Mouse (Mus musculus): ENCODE measurements around the gene Pip4k2b. TPM values are rescaled to one million over a fixed set of nuclear protein-coding genes. Genes with fewer than 3 reads are reported as not detected.
A peak's percentile ranks its signal among the peaks of the same experiment; 100 is the strongest.
"Not testable (repeated sequence)": the region's sequence is repeated elsewhere in the genome, so short reads cannot be mapped to it uniquely, and the experiment has no call there.

Gene Pip4k2b
- total and polyA plus RNA-seq, 2 experiments from 2014 or later, result 5.2 to 166 TPM

DNA sequence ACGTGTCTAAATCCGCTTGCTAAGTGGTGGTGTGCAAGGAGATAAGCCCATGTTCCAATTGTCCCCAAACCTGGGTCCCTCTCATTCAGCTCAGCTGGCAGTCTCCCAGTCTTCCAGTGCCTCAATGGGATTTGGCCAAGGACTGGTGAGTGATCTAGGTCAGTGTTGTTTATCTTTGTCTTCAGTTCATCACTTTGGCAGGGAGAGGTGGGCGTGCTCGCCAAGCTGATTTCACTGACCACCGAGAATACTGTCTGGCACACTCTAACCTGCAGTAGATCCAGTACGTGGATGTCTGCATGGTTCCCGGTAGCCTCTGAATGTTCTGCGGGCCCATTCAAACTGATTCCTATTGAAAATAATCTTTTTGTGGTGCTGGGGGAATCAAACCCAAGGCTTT lies 30.6 kb downstream of the Pip4k2b start:
- no peak overlapping the region for H3K4me2 ChIP-seq (ENCODE audit: low read depth, low read length, poor library complexity, severe bottlenecking)
- peak overlapping the region; percentile 26; the same call in 1 of the 2 replicates for H3K27ac ChIP-seq (ENCODE audit: low read depth, low read length)
- H3K9ac ChIP-seq (replicated peaks; ENCODE audit: low read length, poor library complexity, severe bottlenecking), result no peak overlapping the region
- no peaks in the 10 kb centered on the region for H3K27me3 ChIP-seq (ENCODE audit: insufficient read depth, low read length)
- DNase-seq (ENCODE audit: low spot score) (no peak), ATAC-seq (ENCODE audit: low FRiP score) (no peak)
- WGBS, result 83% methylated on average over 8 of the region's 8 CpGs
- no peaks in the 10 kb centered on the region for H3K4me1 ChIP-seq (ENCODE audit: insufficient read depth, low read length)
- TF ChIP-seq CTCF (IDR thresholded peaks at IDR 0.05), result no peak
- H3K9me3 ChIP-seq (ENCODE audit: low read length), result no peaks in the 10 kb centered on the region
- H3K36me3 ChIP-seq (ENCODE audit: insufficient read depth, low read length), result peaks cover 47% of the 10 kb centered on the region
- no peak overlapping the region for H3K4me3 ChIP-seq (ENCODE audit: low read depth, low read length)

- ATAC-seq (ENCODE audit: low FRiP score), result no peak
- Histone ChIP-seq H3K4me1 (ENCODE audit: insufficient read depth, low read length) (no peaks in the 10 kb centered on the region), H3K4me2 (ENCODE audit: low read depth, low read length, poor library complexity, severe bottlenecking) (no peak overlapping the region), H3K27ac (ENCODE audit: low read depth, low read length) (no peak overlapping the region), H3K27me3 (ENCODE audit: insufficient read depth, low read length) (no peaks in the 10 kb centered on the region), H3K36me3 (ENCODE audit: insufficient read depth, low read length) (peaks cover 36% of the 10 kb centered on the region), H3K9ac (replicated peaks; ENCODE audit: low read length, poor library complexity, severe bottlenecking) (no peak overlapping the region), H3K9me3 (ENCODE audit: low read length) (no peaks in the 10 kb centered on the region), H3K4me3 (ENCODE audit: low read depth, low read length) (no peak overlapping the region)
- 95% methylated on average over 15 of the region's 15 CpGs for WGBS
- no peak for TF ChIP-seq CTCF (IDR thresholded peaks at IDR 0.05)
- DNase-seq (ENCODE audit: low spot score), result no peak
Observed at GRCm38 (mm10) chr11:97712286-97712685, 32.2 kb downstream of the Pip4k2b start.

GRCm38 (mm10) chr11:97711200-97711900 lies 33.2 kb downstream of the Pip4k2b start:
- Histone ChIP-seq H3K4me3 (ENCODE audit: low read depth, low read length) (no peak overlapping the region), H3K36me3 (ENCODE audit: insufficient read depth, low read length) (peaks cover 40% of the 10 kb centered on the region), H3K27me3 (ENCODE audit: insufficient read depth, low read length) (no peaks in the 10 kb centered on the region), H3K4me2 (ENCODE audit: low read depth, low read length, poor library complexity, severe bottlenecking) (no peak overlapping the region), H3K4me1 (ENCODE audit: insufficient read depth, low read length) (no peaks in the 10 kb centered on the region), H3K27ac (ENCODE audit: low read depth, low read length) (no peak overlapping the region), H3K9ac (replicated peaks; ENCODE audit: low read length, poor library complexity, severe bottlenecking) (no peak overlapping the region), H3K9me3 (ENCODE audit: low read length) (no peaks in the 10 kb centered on the region)
- DNase-seq (ENCODE audit: low spot score) (no peak), ATAC-seq (ENCODE audit: low FRiP score) (no peak)
- no peak for TF ChIP-seq CTCF (IDR thresholded peaks at IDR 0.05)
- WGBS, result 87% methylated on average over 13 of the region's 13 CpGs

DNA sequence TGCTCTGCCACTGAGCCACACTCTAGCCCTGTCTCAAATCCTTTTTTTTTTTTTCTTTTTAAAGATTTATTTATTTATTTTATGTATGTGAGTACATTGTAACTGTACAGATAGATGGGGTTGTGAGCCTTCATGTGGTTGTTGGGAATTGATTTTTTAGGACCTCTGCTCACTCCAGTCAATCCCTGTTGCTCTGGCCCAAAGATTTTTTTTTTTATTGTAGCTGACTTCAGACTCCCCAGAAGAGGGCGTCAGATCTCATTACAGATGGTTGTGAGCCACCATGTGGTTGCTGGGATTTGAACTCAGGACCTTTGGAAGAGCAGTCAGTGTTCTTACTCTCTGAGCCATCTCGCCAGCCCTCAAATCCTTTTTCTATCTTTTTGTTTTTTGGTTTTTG lies 34.4 kb downstream of the Pip4k2b start:
- H3K4me2 ChIP-seq (ENCODE audit: low read depth, low read length, poor library complexity, severe bottlenecking); DNase-seq (ENCODE audit: low spot score); H3K4me3 ChIP-seq (ENCODE audit: low read depth, low read length); H3K27me3 ChIP-seq (ENCODE audit: insufficient read depth, low read length); H3K9me3 ChIP-seq (ENCODE audit: low read length); H3K4me1 ChIP-seq (ENCODE audit: insufficient read depth, low read length); H3K9ac ChIP-seq (replicated peaks; ENCODE audit: low read length, poor library complexity, severe bottlenecking); H3K27ac ChIP-seq (ENCODE audit: low read depth, low read length); ATAC-seq (ENCODE audit: low FRiP score): not testable (repeated sequence)
- peaks cover 42% of the 10 kb centered on the region for H3K36me3 ChIP-seq (ENCODE audit: insufficient read depth, low read length)
- 82% methylated on average over 2 of the region's 2 CpGs for WGBS

GRCm38 (mm10) chr11:97703039-97703826 lies 41.3 kb downstream of the Pip4k2b start, which contains the start of gene Psmb3:
Gene Psmb3 (plus strand): TSS chr11:97703399.
- WGBS, result 1% methylated on average over 35 of the region's 35 CpGs
- Histone ChIP-seq H3K27me3 (ENCODE audit: insufficient read depth, low read length) (no peaks in the 10 kb centered on the region), H3K9ac (replicated peaks; ENCODE audit: low read length, poor library complexity, severe bottlenecking) (peak within 1 kb of the TSS; percentile 81), H3K9me3 (ENCODE audit: low read length) (no peaks in the 10 kb centered on the region), H3K36me3 (ENCODE audit: insufficient read depth, low read length) (peaks cover 19% of the 10 kb centered on the region), H3K4me3 (ENCODE audit: low read depth, low read length) (peak within 1 kb of the TSS; percentile 73), H3K4me2 (ENCODE audit: low read depth, low read length, poor library complexity, severe bottlenecking) (peak within 1 kb of the TSS; percentile 83), H3K4me1 (ENCODE audit: insufficient read depth, low read length) (peaks cover 14% of the 10 kb centered on the region), H3K27ac (ENCODE audit: low read depth, low read length) (peak within 1 kb of the TSS; percentile 86)
- no peak for TF ChIP-seq CTCF (IDR thresholded peaks at IDR 0.05)
- peak; percentile 89 for ATAC-seq (ENCODE audit: low FRiP score)
- DNase-seq (ENCODE audit: low spot score), result peak; percentile 100

DNA sequence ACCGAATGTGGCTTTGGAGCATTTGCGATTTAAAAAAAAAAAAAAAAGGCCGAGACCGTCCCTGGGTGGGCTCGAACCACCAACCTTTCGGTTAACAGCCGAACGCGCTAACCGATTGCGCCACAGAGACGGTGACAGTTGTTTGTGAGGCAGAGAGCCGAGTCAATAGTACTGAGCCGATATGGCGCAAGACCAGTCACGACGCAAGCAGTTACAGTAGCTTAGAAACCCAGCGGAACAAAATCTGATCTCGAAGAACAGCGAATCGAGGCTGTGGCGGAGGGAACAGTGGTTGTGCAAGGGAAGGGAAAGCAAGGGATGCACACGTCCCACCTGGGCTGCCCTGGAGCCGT lies 42.1 kb downstream of the Pip4k2b start:
- TF ChIP-seq CTCF (IDR thresholded peaks at IDR 0.05), result no peak
- ATAC-seq (ENCODE audit: low FRiP score), result peak; percentile 38; the same call in 1 of the 2 replicates
- peak; percentile 87 for DNase-seq (ENCODE audit: low spot score)
- WGBS, result under 1% methylated on average over 24 of the region's 24 CpGs
- Histone ChIP-seq H3K27me3 (ENCODE audit: insufficient read depth, low read length) (no peaks in the 10 kb centered on the region), H3K4me1 (ENCODE audit: insufficient read depth, low read length) (peaks cover 14% of the 10 kb centered on the region), H3K36me3 (ENCODE audit: insufficient read depth, low read length) (peaks cover 15% of the 10 kb centered on the region), H3K9me3 (ENCODE audit: low read length) (no peaks in the 10 kb centered on the region), H3K4me3 (ENCODE audit: low read depth, low read length) (peak overlapping the region; percentile 73), H3K9ac (replicated peaks; ENCODE audit: low read length, poor library complexity, severe bottlenecking) (peak overlapping the region; percentile 70), H3K27ac (ENCODE audit: low read depth, low read length) (peak overlapping the region; percentile 81), H3K4me2 (ENCODE audit: low read depth, low read length, poor library complexity, severe bottlenecking) (peak overlapping the region; percentile 83)
